Mouse (Mus musculus) urinary bladder, postnatal 14 days (tissue): Measurements from ENCODE around the gene Olfr569.

ENCODE experiments used
- DNase-seq: peaks from one replicate; pipeline ENCODE4 v3.0.0; 2021; ENCODE audit warnings: low spot score

Olfr569 gene

DNA sequence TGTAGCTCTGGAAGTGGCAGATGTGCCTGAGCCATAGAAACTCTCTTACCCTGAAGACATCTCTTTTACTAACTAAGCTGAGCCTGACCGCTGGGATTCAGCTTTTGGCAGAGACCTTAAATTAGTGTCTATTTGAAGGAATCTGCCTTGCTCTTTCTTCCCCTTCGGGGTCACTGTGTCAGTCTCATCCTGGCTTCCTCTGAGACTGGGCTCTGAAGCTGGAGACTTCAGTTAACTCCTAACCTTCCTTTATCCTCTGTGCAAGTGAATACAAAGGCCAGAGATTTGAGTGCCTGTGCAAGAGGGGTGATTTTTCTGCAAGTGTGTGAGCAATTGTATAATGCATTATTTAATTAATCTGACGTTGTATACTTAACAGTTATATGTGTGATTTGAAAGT lies at the start of gene Olfr569:
Olfr569 (minus strand) TSS at position 101 of the 400 bp plus-strand sequence.
- DNase-seq, result no peak

DNA sequence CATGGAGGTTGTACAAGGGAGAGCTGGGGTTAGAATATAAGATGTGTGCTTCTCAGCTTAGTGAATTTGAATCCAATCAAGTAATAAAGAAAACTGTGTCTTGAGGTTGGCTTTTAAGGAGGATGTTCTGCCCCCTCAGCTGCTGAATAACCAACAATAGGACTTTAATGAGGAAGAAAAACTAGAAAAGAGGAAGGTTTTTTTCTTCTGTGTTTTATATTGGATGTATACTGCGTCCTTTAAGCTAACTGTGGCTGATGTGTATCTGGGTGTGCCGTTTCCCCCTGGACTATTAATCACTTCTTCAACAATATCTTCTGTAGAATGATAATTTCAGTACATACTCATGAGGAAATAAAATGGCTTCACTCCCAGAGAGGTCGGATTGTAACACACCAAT lies 36.4 kb upstream of the Olfr569 start:
- DNase-seq, result no peak

DNA sequence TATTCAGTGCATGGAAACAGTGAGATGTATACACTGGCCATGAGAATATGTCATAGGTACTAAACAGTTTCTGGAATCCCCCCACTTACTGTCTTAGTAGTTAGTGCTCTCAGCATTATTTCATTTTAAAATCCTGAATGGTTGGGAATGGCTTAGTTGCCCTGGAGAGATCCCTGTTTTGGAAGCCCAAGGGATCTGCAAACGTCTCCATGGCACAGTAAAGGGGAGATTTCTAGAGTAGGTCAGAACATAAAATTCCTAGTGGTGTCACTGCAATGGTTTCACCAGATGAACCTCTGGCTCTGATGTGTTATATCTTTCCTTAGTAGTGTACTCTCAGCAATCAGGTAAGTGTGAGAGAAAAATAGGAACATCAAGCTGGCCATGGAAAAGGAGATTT lies 33.4 kb upstream of the Olfr569 start, which contains the start of gene Olfr572:
Olfr572 (plus strand) TSS at position 301 of the 400 bp plus-strand sequence.
- DNase-seq, result no peak

DNA sequence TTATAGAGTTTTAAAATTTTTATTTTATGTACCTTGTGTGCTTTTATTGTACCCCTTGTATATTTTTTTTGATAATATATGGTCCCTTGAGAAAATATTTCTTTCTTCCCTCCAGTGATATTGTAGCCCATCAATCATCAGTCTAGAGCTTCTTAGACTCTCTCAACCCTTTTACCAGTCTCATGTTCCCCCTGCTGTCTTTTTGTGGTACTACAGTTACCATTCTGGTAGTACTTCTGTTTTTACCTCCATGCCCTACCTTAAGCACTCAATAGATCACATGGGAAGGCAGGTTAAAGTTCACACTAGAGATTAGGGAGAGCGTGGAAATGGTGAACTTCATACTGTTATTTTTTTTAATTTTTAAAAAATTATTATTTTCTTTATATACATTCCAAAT lies 28.9 kb upstream of the Olfr569 start:
- no peak for DNase-seq

DNA sequence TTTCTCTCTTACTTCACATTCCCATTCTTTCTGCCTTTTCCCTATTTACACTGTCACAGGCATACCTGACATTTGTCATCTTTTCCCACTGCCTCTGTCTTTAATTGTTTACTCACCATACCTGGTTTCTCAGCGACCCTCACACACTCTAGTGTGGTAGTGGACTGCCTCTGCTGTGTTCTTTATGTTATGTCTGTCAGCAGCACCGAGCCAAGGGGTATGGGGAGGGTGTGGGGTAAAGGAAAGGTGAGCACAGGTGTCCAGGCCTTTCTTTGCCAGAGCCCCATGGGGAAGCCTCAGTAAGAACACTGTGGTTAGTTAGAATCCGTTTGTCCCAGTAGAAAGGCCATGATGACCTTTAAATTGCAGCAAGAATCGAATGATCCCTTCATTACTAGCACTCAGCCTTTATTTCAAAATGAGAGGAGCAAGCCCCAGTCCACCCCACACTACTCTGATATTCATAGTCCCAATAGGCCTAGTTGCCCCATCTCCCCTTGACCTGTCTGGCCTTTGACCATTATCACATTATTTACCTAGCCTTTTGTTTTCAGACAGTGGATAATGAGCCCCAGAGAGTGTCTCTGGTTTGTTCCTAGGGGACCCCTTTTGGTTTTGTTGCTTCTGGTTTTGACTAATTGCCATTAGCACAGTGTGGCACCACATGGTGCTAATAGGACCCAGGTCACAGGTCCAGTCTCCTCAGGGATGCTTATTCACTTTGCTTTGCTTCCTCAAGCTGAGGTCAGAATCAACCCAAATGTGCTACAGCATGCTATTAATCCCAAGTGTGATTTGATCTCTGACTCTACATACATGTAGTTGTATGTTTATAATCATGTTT lies 26.6 kb upstream of the Olfr569 start, which contains the start of gene Olfr571:
Olfr571 (minus strand) TSS at position 505 of the 844 bp plus-strand sequence.
- DNase-seq, result no peak

DNA sequence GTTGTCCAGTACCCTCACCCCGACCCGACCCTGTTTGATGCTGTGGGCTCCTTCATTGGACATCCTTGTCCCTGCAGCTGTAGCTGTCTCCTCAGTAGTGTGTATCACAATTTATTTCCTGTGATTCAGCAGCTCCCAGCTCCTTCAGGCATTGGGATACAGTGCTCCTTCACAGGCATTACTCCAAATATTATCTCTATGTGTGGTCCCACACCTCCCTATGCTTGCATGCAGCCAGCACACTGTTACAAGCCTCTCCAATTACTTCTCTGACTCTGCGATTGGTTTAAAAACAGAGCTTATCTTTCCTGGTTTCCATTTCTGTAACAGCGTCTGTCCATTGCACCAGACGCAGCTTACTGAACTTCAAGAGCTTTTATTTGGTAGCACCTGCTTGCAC lies 25.7 kb upstream of the Olfr569 start:
- DNase-seq, result no peak

DNA sequence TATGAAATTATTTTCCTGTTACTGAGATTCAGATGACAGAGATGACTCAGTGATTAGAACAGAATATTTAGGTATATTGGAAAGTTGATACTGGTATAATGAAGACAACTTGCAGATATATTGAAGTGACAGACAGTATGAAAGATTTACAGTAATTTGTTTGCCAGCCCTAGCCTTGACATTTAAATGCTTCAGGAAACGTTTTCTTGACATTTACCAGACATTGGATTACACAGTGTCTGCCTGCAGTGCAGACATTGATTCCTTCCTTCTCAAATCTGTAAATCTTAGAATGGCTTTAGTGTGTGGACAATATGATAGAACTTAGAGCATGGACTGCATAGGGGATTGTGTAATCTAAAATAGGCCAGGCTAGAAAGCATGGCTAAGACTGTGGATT lies 24.6 kb upstream of the Olfr569 start:
- DNase-seq, result no peak

DNA sequence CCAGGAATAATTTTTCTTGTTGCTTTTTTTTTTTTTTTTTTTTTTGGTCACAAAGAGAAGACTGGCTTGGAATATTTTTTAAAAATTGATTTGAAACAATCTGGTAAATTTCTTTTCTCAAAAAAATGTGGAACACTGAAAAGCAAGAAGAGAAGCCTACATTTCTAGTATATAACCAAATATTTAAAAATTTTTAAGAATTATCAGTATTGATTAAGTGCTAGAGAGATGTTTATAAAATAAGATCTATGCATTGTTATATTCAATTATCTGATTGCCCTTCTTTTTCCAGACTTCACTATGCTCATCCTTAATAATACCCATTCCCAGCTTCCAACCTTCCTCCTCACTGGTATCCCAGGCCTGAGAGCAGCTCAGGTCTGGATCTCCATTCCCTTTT lies 13.9 kb downstream of the Olfr569 start, which contains the start of gene Olfr568:
Olfr568 (plus strand) TSS at position 301 of the 400 bp plus-strand sequence.
- DNase-seq, result no peak

DNA sequence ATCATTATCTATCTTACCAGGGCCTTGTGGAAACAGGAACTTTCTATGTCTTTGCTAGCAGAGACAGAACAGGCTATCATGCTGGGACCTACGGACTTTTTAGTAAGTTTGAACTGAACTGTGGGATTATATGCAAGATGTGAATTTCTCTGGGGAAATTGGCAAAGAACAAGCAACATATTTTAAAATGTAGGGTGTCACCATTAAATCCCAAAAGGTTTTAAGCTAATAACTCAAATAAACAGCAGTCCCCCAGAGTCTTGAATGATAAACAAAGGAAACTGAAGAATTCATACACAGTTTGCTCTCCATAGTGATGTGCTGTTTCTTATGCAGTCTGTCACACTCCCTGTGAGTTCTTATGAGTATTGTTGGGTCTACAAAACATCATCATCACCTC lies 32.0 kb downstream of the Olfr569 start, which contains the start of gene Olfr566:
Olfr566 (minus strand) TSS at position 101 of the 400 bp plus-strand sequence.
- no peak for DNase-seq

DNA sequence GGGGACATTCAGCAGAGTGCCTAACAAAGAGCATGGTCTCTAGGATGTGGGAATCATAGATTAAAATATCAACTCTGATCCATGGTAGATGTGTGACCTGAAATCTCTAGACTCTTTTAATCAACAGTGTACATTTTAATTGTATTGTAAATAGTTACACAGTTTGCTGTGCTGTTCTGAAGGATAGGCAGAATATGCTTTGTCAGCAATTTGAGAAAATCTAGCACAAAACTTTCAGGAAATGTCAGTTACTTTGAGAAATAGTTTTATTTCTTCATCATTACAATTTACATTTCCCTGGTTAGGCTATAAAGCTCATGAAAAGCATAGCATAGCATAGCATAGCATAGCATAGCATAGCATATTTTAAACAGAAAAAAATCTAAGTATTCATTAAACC lies 34.9 kb downstream of the Olfr569 start:
- DNase-seq, result no peak
